7 mouse cellular contexts compared by ENCODE assay signal in the genomic region with DNA sequence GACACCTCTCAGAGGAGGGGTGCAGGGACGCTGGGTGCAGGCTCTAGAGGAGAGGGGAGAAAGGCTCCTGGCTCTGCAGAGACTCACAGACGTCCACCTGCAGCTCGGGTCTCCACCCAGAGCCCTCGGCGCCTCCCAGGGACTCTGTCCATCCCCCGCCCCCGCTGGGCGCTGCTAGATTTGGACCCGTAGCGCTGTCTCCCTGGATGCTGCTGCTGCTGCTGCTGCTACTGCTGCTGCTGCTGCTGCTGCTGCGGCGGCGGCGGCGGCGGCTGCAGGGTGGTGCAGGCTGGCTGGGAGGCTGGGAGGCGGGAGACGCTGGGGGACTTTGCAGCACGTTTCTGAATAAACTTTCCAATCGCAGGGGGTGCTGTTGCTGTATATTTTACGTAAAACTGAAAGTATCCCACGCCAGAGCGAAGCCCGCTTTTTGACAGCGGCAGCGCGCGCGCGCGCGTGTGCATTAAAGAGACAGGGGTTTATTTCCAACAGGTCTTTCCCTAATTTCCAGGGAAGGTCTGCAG. TPM values are rescaled to one million over a fixed set of nuclear protein-coding genes. Genes with fewer than 3 reads are reported as not detected.
DNase-seq lines count a peak whose midpoint lies in the region; ATAC-seq and TF ChIP-seq lines count a peak whose summit lies in the region.

No protein-coding gene starts in this region.

- no peaks in the 10 kb centered on the region for H3K4me1 ChIP-seq in intestine, postnatal 0 days (replicated peaks; ENCODE audit: control insufficient read depth, insufficient read depth, low read length)
- peaks cover 12% of the 10 kb centered on the region; the same call in 1 of the 2 replicates for H3K4me1 ChIP-seq in limb, embryonic 14.5 days (ENCODE audit: control insufficient read depth, insufficient read depth, low read length)
- peaks cover 17% of the 10 kb centered on the region for H3K4me1 ChIP-seq in midbrain, embryonic 15.5 days
- no peaks in the 10 kb centered on the region for H3K4me1 ChIP-seq in spleen, adult 2 months (ENCODE audit: control insufficient read depth, insufficient read depth, insufficient read length)

- peak overlapping the region; percentile 100 for H3K4me2 ChIP-seq in intestine, postnatal 0 days (replicated peaks; ENCODE audit: low read depth)
- H3K4me2 ChIP-seq in limb, embryonic 14.5 days (replicated peaks; ENCODE audit: low read depth, low read length, severe bottlenecking): peak overlapping the region; percentile 95
- peak overlapping the region; percentile 93 for H3K4me2 ChIP-seq in midbrain, embryonic 15.5 days

- under 1% methylated on average over 25 of the region's 32 CpGs for WGBS in intestine, postnatal 0 days
- WGBS in limb, embryonic 14.5 days: under 1% methylated on average over 32 of the region's 32 CpGs
- under 1% methylated on average over 32 of the region's 32 CpGs for WGBS in midbrain, embryonic 15.5 days
- WGBS in spleen, adult 2 months: under 1% methylated on average over 32 of the region's 32 CpGs

- H3K9me3 ChIP-seq in intestine, postnatal 0 days (ENCODE audit: control insufficient read depth): no peaks in the 10 kb centered on the region
- no peaks in the 10 kb centered on the region for H3K9me3 ChIP-seq in limb, embryonic 14.5 days (ENCODE audit: control insufficient read depth, low read length)
- H3K9me3 ChIP-seq in midbrain, embryonic 15.5 days: no peaks in the 10 kb centered on the region

- H3K27ac ChIP-seq in intestine, postnatal 0 days (ENCODE audit: low read depth, low read length): peak overlapping the region; percentile 87
- peak overlapping the region; percentile 97 for H3K27ac ChIP-seq in limb, embryonic 14.5 days (replicated peaks; ENCODE audit: low read depth, low read length)
- peak overlapping the region; percentile 97 for H3K27ac ChIP-seq in midbrain, embryonic 15.5 days
- H3K27ac ChIP-seq in spleen, adult 2 months (ENCODE audit: insufficient read depth, low read length): peak overlapping the region; percentile 94

- peak overlapping the region; percentile 76 for H3K4me3 ChIP-seq in intestine, postnatal 0 days (ENCODE audit: low read depth, low read length)
- peak overlapping the region; percentile 75 for H3K4me3 ChIP-seq in limb, embryonic 14.5 days (replicated peaks; ENCODE audit: low read length)
- H3K4me3 ChIP-seq in midbrain, embryonic 15.5 days: peak overlapping the region; percentile 89
- H3K4me3 ChIP-seq in spleen, adult 2 months (ENCODE audit: extremely low read depth, insufficient read depth, insufficient read length): peak overlapping the region; percentile 70

- peak; percentile 61 for DNase-seq in T-cell, adult 2 months (ENCODE audit: low spot score)
- peak; percentile 41 for DNase-seq in gastrocnemius, postnatal 10 days
- peak; percentile 86 for DNase-seq in limb, embryonic 14.5 days (ENCODE audit: low spot score)
- DNase-seq in spleen, adult 2 months (ENCODE audit: low read depth in 1 of 2, low spot score in 2 of 2): peak; percentile 80

- no peaks in the 10 kb centered on the region for H3K36me3 ChIP-seq in intestine, postnatal 0 days (ENCODE audit: control insufficient read depth, insufficient read depth)
- H3K36me3 ChIP-seq in limb, embryonic 14.5 days (ENCODE audit: control insufficient read depth, insufficient read depth, low read length): no peaks in the 10 kb centered on the region
- H3K36me3 ChIP-seq in midbrain, embryonic 15.5 days (replicated peaks): no peaks in the 10 kb centered on the region
- 0 out of 2 replicates have a peak, but pooled peaks cover 2% of the 10 kb centered on the region for H3K36me3 ChIP-seq in spleen, adult 2 months (ENCODE audit: control insufficient read depth, insufficient read depth, low read length)

- peaks cover 21% of the 10 kb centered on the region for H3K27me3 ChIP-seq in intestine, postnatal 0 days (replicated peaks; ENCODE audit: control insufficient read depth, insufficient read depth, low read length)
- H3K27me3 ChIP-seq in limb, embryonic 14.5 days (ENCODE audit: control insufficient read depth, insufficient read depth, low read length): no peaks in the 10 kb centered on the region
- H3K27me3 ChIP-seq in midbrain, embryonic 15.5 days (replicated peaks): 0 out of 2 replicates have a peak, but pooled peaks cover 3% of the 10 kb centered on the region
- H3K27me3 ChIP-seq in spleen, adult 2 months (ENCODE audit: control insufficient read depth, insufficient read depth, low read length): peaks cover 4% of the 10 kb centered on the region; the same call in 1 of the 2 replicates

- peak; percentile 63 for TF ChIP-seq CTCF in intestine, postnatal 0 days (IDR thresholded peaks at IDR 0.05; ENCODE audit: low read depth)
- no peak for TF ChIP-seq CTCF in spleen, adult 2 months (IDR thresholded peaks at IDR 0.05; ENCODE audit: extremely low read depth, insufficient read depth, insufficient read length, insufficient replicate concordance)

- peak; percentile 48 for ATAC-seq in common myeloid progenitor, adult 5-6 weeks (replicated peaks; ENCODE audit: low read depth, poor library complexity, severe bottlenecking)
- peak; percentile 23 for ATAC-seq in intestine, postnatal 0 days
- ATAC-seq in limb, embryonic 14.5 days (ENCODE audit: low FRiP score, low read depth): peak; percentile 20; the same call in 1 of the 2 replicates
- ATAC-seq in midbrain, embryonic 15.5 days (replicated peaks): peak; percentile 47

- peak overlapping the region; percentile 72 for H3K9ac ChIP-seq in intestine, postnatal 0 days (ENCODE audit: low read depth, low read length)
- peak overlapping the region; percentile 96 for H3K9ac ChIP-seq in limb, embryonic 14.5 days (ENCODE audit: low read depth, low read length, severe bottlenecking)
- H3K9ac ChIP-seq in midbrain, embryonic 15.5 days: peak overlapping the region; percentile 93

- 0 out of 2 replicates have a peak, but pooled peaks have one; percentile 8 for TF ChIP-seq POLR2A in limb, embryonic 14.5 days (IDR thresholded peaks at IDR 0.05; ENCODE audit: borderline replicate concordance, extremely low read depth, insufficient read depth, insufficient read length)
- no peak; the same call in 1 of the 2 replicates for TF ChIP-seq POLR2A in spleen, adult 2 months (IDR thresholded peaks at IDR 0.05; ENCODE audit: low read depth, low read length)

RNA-seq across cellular contexts. Expression of a gene that starts 1.3 kb away (rescaled TPM):
- not detected in 2 replicates for total RNA-seq in common myeloid progenitor, adult 5-6 weeks (2017)
- not detected for total RNA-seq in gastrocnemius, postnatal 10 days (2021)
- polyA plus RNA-seq in intestine, postnatal 0 days (2015; fragmentation: Nextera tagmentation; extraction: Ambion mirVana): not detected in 2 replicates
- polyA plus RNA-seq in limb, embryonic 14.5 days (2012; rRNA removed): 0.19 TPM in 1 of 2 replicates, not detected in the other
- polyA plus RNA-seq in limb, embryonic 14.5 days (2014; fragmentation: Nextera tagmentation; extraction: Ambion mirVana): not detected in 2 replicates
- polyA plus RNA-seq in midbrain, embryonic 15.5 days (2015; fragmentation: Nextera tagmentation; extraction: Ambion mirVana): 0.23 TPM in 1 of 2 replicates, not detected in the other
- not detected in 2 replicates for polyA plus RNA-seq in spleen, adult 2 months (2012; rRNA removed)

RNA-seq across cellular contexts. Expression of a gene that starts 1.7 kb away (rescaled TPM):
- total RNA-seq in common myeloid progenitor, adult 5-6 weeks (2017): 66.2 and 92.3 TPM in 2 replicates
- total RNA-seq in gastrocnemius, postnatal 10 days (2021): under 1 TPM; 0.54 to 0.97 TPM
- polyA plus RNA-seq in intestine, postnatal 0 days (2015; fragmentation: Nextera tagmentation; extraction: Ambion mirVana): 5.9 and 6.5 TPM in 2 replicates
- 33.8 and 38.2 TPM in 2 replicates for polyA plus RNA-seq in limb, embryonic 14.5 days (2012; rRNA removed)
- polyA plus RNA-seq in limb, embryonic 14.5 days (2014; fragmentation: Nextera tagmentation; extraction: Ambion mirVana): 61.7 and 74.9 TPM in 2 replicates
- 101 and 105 TPM in 2 replicates for polyA plus RNA-seq in midbrain, embryonic 15.5 days (2015; fragmentation: Nextera tagmentation; extraction: Ambion mirVana)
- polyA plus RNA-seq in spleen, adult 2 months (2012; rRNA removed): 24.2 and 26.2 TPM in 2 replicates

Comparison
In these comparisons a context has a peak if more than half of its experiments do, and no peak if none do; other contexts are left out.
1. Peak in every context shown above with its lines: DNase-seq, ATAC-seq, H3K4me3 ChIP-seq and H3K27ac ChIP-seq.